Mouse (Mus musculus) stomach, postnatal 0 days (tissue): Measurements from ENCODE around the gene Ifitm6.
"Not testable (repeated sequence)": the region's sequence is repeated elsewhere in the genome, so short reads cannot be mapped to it uniquely, and the experiment has no call there.

Experiments used
- CTCF ChIP-seq: IDR thresholded peaks from 2 replicates; pipeline ENCODE4 v1.5.1; 2016; ENCODE audit warnings: antibody characterized with exemption, low read depth, mild to moderate bottlenecking, moderate library complexity
- EP300 ChIP-seq: optimal IDR thresholded peaks from 2 replicates; pipeline ENCODE3; 2016; ENCODE audit warnings: antibody characterized with exemption

GRCm38 (mm10) chr7:141017824-141018223 is at the start of gene Ifitm6:
- not testable (repeated sequence) for TF ChIP-seq CTCF, EP300
